Mouse (Mus musculus): ENCODE data around the gene Sult6b1. TPM values are rescaled to one million over a fixed set of nuclear protein-coding genes. Genes with fewer than 3 reads are reported as not detected.

Gene Sult6b1
- not detected in 2 replicates for polyA plus RNA-seq (2012; rRNA removed; ENCODE audit: low replicate concordance)

GRCm38 (mm10) chr17:78906892-78907291 is at the start of gene Sult6b1:
Gene Sult6b1, minus strand, starts transcription at chr17:78906992.

DNA sequence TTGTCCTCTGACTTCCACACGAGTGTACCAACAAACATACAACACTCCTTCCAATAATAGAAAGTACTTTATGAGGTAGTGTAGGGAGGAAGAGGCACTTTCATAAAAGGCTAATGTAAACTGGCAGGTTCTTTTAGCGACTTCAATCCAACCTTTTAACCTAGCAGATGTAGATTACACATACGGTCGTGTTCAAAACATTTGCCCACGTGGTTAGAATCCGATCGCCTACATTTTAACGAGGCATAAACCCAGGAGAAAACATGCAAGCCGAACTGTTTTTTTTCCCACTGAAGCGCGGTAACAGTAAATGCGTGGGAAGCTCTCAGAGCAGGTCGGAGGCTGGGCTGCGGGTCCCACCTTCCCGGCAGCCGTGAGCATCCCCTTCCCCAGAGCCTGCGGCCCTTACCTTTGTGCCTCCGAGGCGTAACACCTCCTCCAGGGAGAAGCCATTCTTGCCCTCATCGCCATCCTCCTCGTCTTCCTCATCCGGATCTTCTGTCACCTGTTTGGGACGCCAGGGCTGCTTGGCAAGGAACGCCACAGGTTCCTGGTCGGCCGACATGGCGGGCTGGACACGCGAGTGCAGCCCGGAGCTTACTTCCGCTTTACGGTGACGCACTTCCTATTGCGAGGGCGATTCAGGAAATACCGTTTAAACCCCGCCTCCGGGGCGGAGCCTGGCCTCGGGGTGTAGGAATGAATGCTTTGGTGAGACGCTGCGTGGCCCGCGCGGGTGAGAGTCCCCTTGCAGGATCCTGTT is 29.9 kb upstream of the Sult6b1 start, which contains the start of the genes Cebpz and Ndufaf7:
Gene Cebpz (minus strand): TSS at position 601 of the 763 bp plus-strand sequence.
Gene Ndufaf7 (plus strand): TSS at position 671 of the 763 bp plus-strand sequence.

GRCm38 (mm10) chr17:78916369-78916813 is 9.6 kb upstream of the Sult6b1 start, which contains the start of gene Cebpzos:
Gene Cebpzos, plus strand, starts transcription at chr17:78916500.

DNA sequence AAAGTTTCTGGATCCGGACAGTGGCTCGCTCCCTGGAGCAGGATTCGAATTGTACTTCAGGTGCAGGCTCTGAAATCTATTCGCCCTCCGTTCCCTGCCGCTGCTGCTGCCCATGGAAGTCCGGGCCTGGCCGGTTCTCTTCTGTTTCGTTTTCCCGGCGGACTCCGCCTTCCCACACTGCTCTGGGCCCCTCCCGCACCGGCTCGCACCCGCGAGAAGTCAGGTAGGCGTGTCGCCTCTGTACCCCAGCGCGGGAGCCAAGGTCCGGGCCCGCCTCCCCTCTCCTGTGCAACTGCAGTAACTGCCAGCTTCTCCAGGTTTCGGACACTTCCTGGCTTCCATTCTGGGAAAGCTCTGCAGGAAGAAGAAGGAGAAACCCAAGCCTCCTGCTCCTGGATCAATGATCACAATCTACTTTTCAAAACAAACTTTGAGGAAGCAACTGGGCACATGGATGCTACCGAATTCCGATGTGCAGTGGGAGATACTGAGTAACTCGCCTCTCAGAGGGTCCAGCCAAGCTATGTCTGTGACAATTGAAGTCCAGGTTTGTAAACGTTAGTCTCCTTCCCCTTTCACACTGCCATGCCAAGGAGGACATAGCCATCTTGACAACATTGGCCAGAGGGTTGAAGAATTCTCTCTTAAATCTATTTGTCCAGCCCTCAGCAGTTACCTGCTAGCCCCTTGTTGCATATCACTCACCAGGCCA is 24.2 kb downstream of the Sult6b1 start, which contains the start of gene Eif2ak2:
Gene Eif2ak2 (minus strand): TSS at position 173 of the 712 bp plus-strand sequence.

DNA sequence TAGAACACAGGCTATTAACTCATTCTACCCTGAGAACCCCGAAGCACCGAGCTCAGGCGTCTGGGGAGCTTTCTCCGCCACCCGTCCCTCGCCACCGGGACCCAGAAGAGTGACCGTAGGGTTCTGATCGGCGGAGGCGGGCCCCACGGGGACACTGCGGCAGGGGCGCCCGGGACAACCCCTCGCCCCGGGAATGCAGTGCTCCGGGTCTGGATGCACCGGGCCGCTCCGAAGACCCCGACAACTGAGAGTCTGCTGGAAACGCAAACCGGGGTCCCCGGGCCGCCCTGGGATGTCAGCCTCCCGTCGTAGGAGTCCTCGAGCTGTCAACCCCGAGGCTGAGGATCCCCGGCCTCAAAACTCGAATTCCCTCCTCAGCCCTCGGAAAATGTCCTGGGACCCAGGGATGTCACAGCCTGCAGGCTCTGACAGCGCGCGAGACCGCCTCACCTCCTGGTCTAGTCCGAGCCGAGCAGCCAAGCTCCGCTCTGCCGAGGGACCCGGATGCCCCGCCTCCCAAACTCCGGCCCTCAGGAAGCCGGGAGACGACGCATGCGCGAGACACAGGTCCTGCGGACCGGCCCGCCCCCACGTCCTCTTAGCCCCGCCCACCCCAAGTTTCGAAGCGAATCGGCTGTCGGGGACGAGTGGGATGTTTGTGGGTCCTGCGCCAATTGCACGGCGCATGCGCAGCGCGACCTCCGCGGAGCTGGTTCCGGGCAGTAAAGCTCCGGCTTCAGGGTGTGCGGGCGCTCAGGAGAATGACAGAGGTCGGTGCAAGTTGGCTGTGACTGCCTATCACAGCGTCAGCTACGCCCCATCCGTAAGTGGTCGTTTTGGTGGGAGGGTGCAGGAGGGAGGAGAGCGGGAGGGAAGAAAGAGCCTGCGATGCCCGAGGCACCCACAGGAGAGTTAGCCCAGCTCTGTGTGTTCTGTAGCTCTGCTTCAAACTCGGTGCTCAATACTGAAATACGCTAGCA is 71.6 kb downstream of the Sult6b1 start, which contains the start of the genes Heatr5b and Gpatch11:
Gene Heatr5b (minus strand): TSS at position 509 of the 980 bp plus-strand sequence.
Gene Gpatch11 (plus strand): TSS at position 712 of the 980 bp plus-strand sequence.

Other genes starting within 250 kb of the Sult6b1 start
- gene Strn, start 169.8 kb downstream of the Sult6b1 start, polyA plus RNA-seq (2012; rRNA removed; ENCODE audit: low replicate concordance), result 7.3 and 9.1 TPM in 2 replicates
- 17.5 and 31.2 TPM in 2 replicates for gene Heatr5b, start 71.6 kb downstream of the Sult6b1 start, polyA plus RNA-seq (2012; rRNA removed; ENCODE audit: low replicate concordance)
- 5.3 and 11.8 TPM in 2 replicates for gene Gpatch11, start 71.4 kb downstream of the Sult6b1 start, polyA plus RNA-seq (2012; rRNA removed; ENCODE audit: low replicate concordance)
- 2.8 and 4.2 TPM in 2 replicates for gene Eif2ak2, start 24.4 kb downstream of the Sult6b1 start, polyA plus RNA-seq (2012; rRNA removed; ENCODE audit: low replicate concordance)
- gene Cebpzos, start 9.5 kb upstream of the Sult6b1 start, polyA plus RNA-seq (2012; rRNA removed; ENCODE audit: low replicate concordance), result 3.8 and 8.9 TPM in 2 replicates
- gene Cebpz, start 30.1 kb upstream of the Sult6b1 start, polyA plus RNA-seq (2012; rRNA removed; ENCODE audit: low replicate concordance), result 2.5 and 11.0 TPM in 2 replicates
- gene Ndufaf7, start 30.1 kb upstream of the Sult6b1 start, polyA plus RNA-seq (2012; rRNA removed; ENCODE audit: low replicate concordance), result 5.1 and 11.6 TPM in 2 replicates
- 7.2 and 13.5 TPM in 2 replicates for gene Prkd3, start 113.8 kb upstream of the Sult6b1 start, polyA plus RNA-seq (2012; rRNA removed; ENCODE audit: low replicate concordance)
- 8.9 and 17.6 TPM in 2 replicates for gene Qpct, start 144.9 kb upstream of the Sult6b1 start, polyA plus RNA-seq (2012; rRNA removed; ENCODE audit: low replicate concordance)